Mouse (Mus musculus) embryonic facial prominence, embryonic 11.5 days (tissue): ENCODE results near the gene Gm49342. TPM values are rescaled to one million over a fixed set of nuclear protein-coding genes. Genes with fewer than 3 reads are reported as not detected.
"Not testable (repeated sequence)": the region's sequence is repeated elsewhere in the genome, so short reads cannot be mapped to it uniquely, and the experiment has no call there.

Experiments used
- ATAC-seq: fragments of 200-750 bp; cut with Nextera tagmentation; replicated peaks from 2 replicates; pipeline ENCODE4 v1.8.0; 2017; ENCODE audit warnings: low read depth; ENCODE audit not compliant: insufficient number of reproducible peaks, low FRiP score, low TSS enrichment
- DNase-seq: peaks from one replicate; pipeline ENCODE4 v3.0.0-alpha.2; 2015; ENCODE audit warnings: low spot score
- H3K27ac ChIP-seq: fragments of 300-500 bp; sonication (generic); replicated peaks from 2 replicates; pipeline ENCODE4 v1.5.1; 2014; ENCODE audit warnings: mild to moderate bottlenecking, low read depth, low read length, control low read depth
- H3K27me3 ChIP-seq: fragments of 300-500 bp; sonication (generic); 2 replicates; pipeline ENCODE4 v1.6.1; 2014; ENCODE audit warnings: mild to moderate bottlenecking, low read length, moderate library complexity, mixed read lengths; ENCODE audit not compliant: control insufficient read depth, insufficient read depth
- H3K36me3 ChIP-seq: fragments of 300-500 bp; sonication (generic); replicated peaks from 2 replicates; pipeline ENCODE4 v1.6.1; 2014; ENCODE audit warnings: low read depth, mild to moderate bottlenecking, low read length, moderate library complexity, mixed read lengths; ENCODE audit not compliant: control insufficient read depth, insufficient read depth
- H3K4me1 ChIP-seq: fragments of 300-500 bp; sonication (generic); 2 replicates; pipeline ENCODE4 v1.6.1; 2014; ENCODE audit warnings: low read length, mixed read lengths; ENCODE audit not compliant: control insufficient read depth, insufficient read depth
- H3K4me2 ChIP-seq: fragments of 300-500 bp; sonication (generic); 2 replicates; pipeline ENCODE4 v1.6.1; 2014; ENCODE audit warnings: low read depth, mild to moderate bottlenecking, control low read depth, low read length, moderate library complexity
- H3K4me3 ChIP-seq: fragments of 300-500 bp; sonication (generic); 2 replicates; pipeline ENCODE4 v1.5.1; 2014; ENCODE audit warnings: low read depth, low read length, control low read depth
- H3K9ac ChIP-seq: fragments of 300-500 bp; sonication (generic); replicated peaks from 2 replicates; pipeline ENCODE4 v1.6.1; 2014; ENCODE audit warnings: mild to moderate bottlenecking, control low read depth, low read length
- H3K9me3 ChIP-seq: fragments of 300-500 bp; sonication (generic); replicated peaks from 2 replicates; pipeline ENCODE4 v1.6.1; 2016; ENCODE audit warnings: mild to moderate bottlenecking, low read length, inconsistent platforms, mixed read lengths; ENCODE audit not compliant: control insufficient read depth
- WGBS: fragments of 180-500 bp; shearing (Covaris S2); extraction: QIAGEN DNeasy Blood & Tissue Kit; methylation state at CpG from one replicate; pipeline ENCODE4 v1.1.7; 2014; 5-methylcytosine and 5-hydroxymethylcytosine counted together
- polyA plus RNA-seq: library from polyadenylated mRNA; unstranded; fragments of >200 nt; fragmentation: Nextera tagmentation; extraction: Ambion mirVana; gene quantifications from 2 replicates; pipeline ENCODE4 v1.2.1, GENCODE M21; 2014

Gene Gm49342
- polyA plus RNA-seq = not detected in 2 replicates

GRCm38 (mm10) chr14:50943932-50944667 is at the start of gene Gm49342:
Gene Gm49342 (plus strand): TSS chr14:50944517.
- Histone ChIP-seq H3K4me1 (no peaks in the 10 kb centered on the region), H3K27ac (peak within 1 kb of the TSS; percentile 72), H3K4me2 (peak within 1 kb of the TSS; percentile 46), H3K9me3 (no peaks in the 10 kb centered on the region), H3K4me3 (peak within 1 kb of the TSS; percentile 44), H3K9ac (peak within 1 kb of the TSS; percentile 57), H3K27me3 (no peaks in the 10 kb centered on the region), H3K36me3 (no peaks in the 10 kb centered on the region)
- peak; percentile 98 for ATAC-seq
- 18% methylated on average over 31 of the region's 31 CpGs for WGBS
- peak; percentile 94 for DNase-seq

GRCm38 (mm10) chr14:50895407-50895806 is 48.9 kb upstream of the Gm49342 start:
- DNase-seq = no peak
- no peak overlapping the region for H3K4me3 ChIP-seq
- no peak overlapping the region for H3K4me2 ChIP-seq
- ATAC-seq = no peak
- H3K9ac ChIP-seq = no peak overlapping the region
- no peaks in the 10 kb centered on the region for H3K36me3 ChIP-seq
- no peaks in the 10 kb centered on the region for H3K4me1 ChIP-seq
- H3K27me3 ChIP-seq = no peaks in the 10 kb centered on the region
- no peak overlapping the region for H3K27ac ChIP-seq
- no peaks in the 10 kb centered on the region for H3K9me3 ChIP-seq

GRCm38 (mm10) chr14:50895985-50896746 is 48.2 kb upstream of the Gm49342 start:
- Histone ChIP-seq H3K4me2 (peak overlapping the region; percentile 71), H3K27me3 (no peaks in the 10 kb centered on the region), H3K36me3 (no peaks in the 10 kb centered on the region), H3K9me3 (no peaks in the 10 kb centered on the region), H3K9ac (peak overlapping the region; percentile 39), H3K27ac (no peak overlapping the region), H3K4me1 (no peaks in the 10 kb centered on the region), H3K4me3 (peak overlapping the region; percentile 32)
- ATAC-seq = 0 out of 2 replicates have a peak, but pooled peaks have one; percentile 7
- peak; percentile 9 for DNase-seq
- 17% methylated on average over 19 of the region's 19 CpGs for WGBS

DNA sequence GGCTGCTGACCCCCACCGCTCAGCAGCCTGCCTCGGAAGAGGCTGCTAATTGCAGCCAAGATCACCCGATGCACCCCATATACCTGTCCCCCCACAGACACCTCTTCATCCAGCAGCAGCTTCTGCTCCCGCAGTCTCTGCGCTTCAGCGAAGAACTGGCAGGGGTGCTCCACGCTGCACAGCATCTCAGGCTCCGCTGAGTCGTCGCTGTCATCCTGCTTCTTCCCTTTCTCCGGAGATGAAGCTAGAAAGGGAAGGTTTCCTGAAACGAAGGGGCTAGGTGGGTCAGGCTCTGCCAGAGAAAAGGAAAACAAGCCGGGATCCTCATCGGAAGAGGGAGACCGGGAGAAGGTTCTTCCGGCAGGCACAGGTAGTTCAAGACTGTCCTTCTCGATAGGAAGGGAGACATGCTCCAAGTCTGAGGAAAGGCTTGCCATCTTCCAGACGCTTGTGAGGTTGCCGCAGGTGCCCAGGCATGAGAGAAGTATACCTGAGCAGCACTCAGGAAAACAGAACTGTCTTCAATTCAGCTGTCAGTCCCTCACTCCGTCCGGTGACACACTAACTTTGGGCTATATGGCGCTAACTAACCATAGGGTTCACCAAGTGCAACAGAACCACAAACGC is 47.5 kb upstream of the Gm49342 start:
- no peaks in the 10 kb centered on the region for H3K27me3 ChIP-seq
- peak overlapping the region; percentile 32 for H3K4me3 ChIP-seq
- no peaks in the 10 kb centered on the region for H3K36me3 ChIP-seq
- WGBS = 15% methylated on average over 23 of the region's 23 CpGs
- peak overlapping the region; percentile 71 for H3K4me2 ChIP-seq
- no peaks in the 10 kb centered on the region for H3K4me1 ChIP-seq
- H3K9ac ChIP-seq = peak overlapping the region; percentile 39
- DNase-seq (no peak), ATAC-seq (0 out of 2 replicates have a peak, but pooled peaks have one; percentile 35)
- no peak overlapping the region for H3K27ac ChIP-seq
- no peaks in the 10 kb centered on the region for H3K9me3 ChIP-seq

- DNase-seq (no peak), ATAC-seq (no peak)
- peak within 1 kb of the TSS; percentile 32 for H3K4me3 ChIP-seq
- H3K36me3 ChIP-seq = no peaks in the 10 kb centered on the region
- no peak within 1 kb of the TSS for H3K27ac ChIP-seq
- no peaks in the 10 kb centered on the region for H3K9me3 ChIP-seq
- no peaks in the 10 kb centered on the region for H3K4me1 ChIP-seq
- H3K9ac ChIP-seq = peak within 1 kb of the TSS; percentile 39
- WGBS = 32% methylated on average over 7 of the region's 7 CpGs
- no peaks in the 10 kb centered on the region for H3K27me3 ChIP-seq
- peak within 1 kb of the TSS; percentile 71 for H3K4me2 ChIP-seq
Measured at GRCm38 (mm10) chr14:50897374-50897765, 46.9 kb upstream of the Gm49342 start, which contains the start of gene Klhl33. Gene Klhl33 (minus strand): TSS chr14:50897507.

DNA sequence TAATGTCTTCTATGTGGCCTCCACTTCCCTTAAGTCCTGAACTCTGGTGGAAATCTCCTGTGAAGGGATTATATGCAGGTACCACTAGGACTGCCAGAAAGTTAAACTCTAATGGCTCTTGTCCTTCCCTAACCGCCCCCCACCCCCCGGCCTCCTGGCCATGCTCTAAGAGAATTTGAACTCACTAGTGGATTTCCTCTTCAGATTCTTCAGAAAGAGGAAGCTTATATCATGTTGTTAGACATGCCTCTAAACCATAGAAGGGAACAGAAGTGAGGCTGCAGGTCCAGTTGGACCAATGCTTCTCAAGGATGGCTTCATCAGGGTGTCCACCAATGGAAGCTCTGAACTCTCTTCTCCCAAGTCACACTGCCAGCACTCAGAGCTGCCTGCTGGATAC is 46.3 kb upstream of the Gm49342 start:
- H3K4me2 ChIP-seq, H3K4me3 ChIP-seq, H3K9ac ChIP-seq, H3K27me3 ChIP-seq, H3K9me3 ChIP-seq, H3K4me1 ChIP-seq, H3K27ac ChIP-seq, H3K36me3 ChIP-seq, DNase-seq, ATAC-seq: not testable (repeated sequence)
- WGBS = 89% methylated on average over 2 of the region's 2 CpGs

GRCm38 (mm10) chr14:50903973-50904827 is 40.1 kb upstream of the Gm49342 start:
- H3K27ac ChIP-seq = no peak overlapping the region
- H3K4me1 ChIP-seq = no peaks in the 10 kb centered on the region
- H3K36me3 ChIP-seq = no peaks in the 10 kb centered on the region
- H3K9me3 ChIP-seq = no peaks in the 10 kb centered on the region
- peak overlapping the region; percentile 70 for H3K4me2 ChIP-seq
- DNase-seq = peak; percentile 71
- peak; percentile 82 for ATAC-seq
- H3K27me3 ChIP-seq = no peaks in the 10 kb centered on the region
- peak overlapping the region; percentile 65 for H3K9ac ChIP-seq
- peak overlapping the region; percentile 35 for H3K4me3 ChIP-seq
- WGBS = 3% methylated on average over 26 of the region's 26 CpGs
